Mouse (Mus musculus) bone marrow macrophage, adult 2 months (primary cell): ENCODE data around the gene Polr3f.

Experiments
- CTCF ChIP-seq: IDR thresholded peaks from 2 replicates; pipeline ENCODE4 v1.5.1; 2012; ENCODE audit warnings: low read depth, mild to moderate bottlenecking, low read length, moderate library complexity
- POLR2A ChIP-seq: IDR thresholded peaks from 2 replicates; pipeline ENCODE4 v1.6.1; 2012; ENCODE audit warnings: mild to moderate bottlenecking, low read depth, low read length, borderline replicate concordance

DNA sequence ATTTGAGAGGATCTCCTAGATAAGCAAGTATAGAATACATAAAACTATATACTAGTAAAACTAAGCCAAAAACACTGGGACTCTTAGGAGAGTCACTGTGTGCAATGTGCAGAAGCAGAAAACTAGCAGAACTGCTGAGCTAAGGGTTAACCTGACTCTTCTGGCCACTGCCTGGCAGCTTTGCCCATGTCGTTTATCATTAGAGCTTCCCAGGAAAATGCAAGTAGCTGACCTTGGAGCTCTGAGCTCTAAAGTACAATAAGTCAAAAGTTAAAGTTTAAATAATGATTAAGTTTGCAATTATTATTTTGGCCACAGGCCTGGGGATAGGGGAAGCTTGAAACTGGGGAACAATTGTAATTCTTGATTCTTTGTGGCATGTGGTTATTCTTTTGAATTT is 18.0 kb downstream of the Polr3f start:
- no peak for TF ChIP-seq CTCF
- no peak for TF ChIP-seq POLR2A
